Mouse (Mus musculus) thymus, postnatal 36 days (tissue): Measurements from ENCODE around the gene Naa15.
"Not testable (repeated sequence)": the region's sequence is repeated elsewhere in the genome, so short reads cannot be mapped to it uniquely, and the experiment has no call there.

Experiments used
- DNase-seq, 2 experiments: peaks; one replicate each; pipeline ENCODE4 v3.0.0; 2022; ENCODE audit warnings: mixed read lengths in 2 of 2

Gene Naa15

DNA sequence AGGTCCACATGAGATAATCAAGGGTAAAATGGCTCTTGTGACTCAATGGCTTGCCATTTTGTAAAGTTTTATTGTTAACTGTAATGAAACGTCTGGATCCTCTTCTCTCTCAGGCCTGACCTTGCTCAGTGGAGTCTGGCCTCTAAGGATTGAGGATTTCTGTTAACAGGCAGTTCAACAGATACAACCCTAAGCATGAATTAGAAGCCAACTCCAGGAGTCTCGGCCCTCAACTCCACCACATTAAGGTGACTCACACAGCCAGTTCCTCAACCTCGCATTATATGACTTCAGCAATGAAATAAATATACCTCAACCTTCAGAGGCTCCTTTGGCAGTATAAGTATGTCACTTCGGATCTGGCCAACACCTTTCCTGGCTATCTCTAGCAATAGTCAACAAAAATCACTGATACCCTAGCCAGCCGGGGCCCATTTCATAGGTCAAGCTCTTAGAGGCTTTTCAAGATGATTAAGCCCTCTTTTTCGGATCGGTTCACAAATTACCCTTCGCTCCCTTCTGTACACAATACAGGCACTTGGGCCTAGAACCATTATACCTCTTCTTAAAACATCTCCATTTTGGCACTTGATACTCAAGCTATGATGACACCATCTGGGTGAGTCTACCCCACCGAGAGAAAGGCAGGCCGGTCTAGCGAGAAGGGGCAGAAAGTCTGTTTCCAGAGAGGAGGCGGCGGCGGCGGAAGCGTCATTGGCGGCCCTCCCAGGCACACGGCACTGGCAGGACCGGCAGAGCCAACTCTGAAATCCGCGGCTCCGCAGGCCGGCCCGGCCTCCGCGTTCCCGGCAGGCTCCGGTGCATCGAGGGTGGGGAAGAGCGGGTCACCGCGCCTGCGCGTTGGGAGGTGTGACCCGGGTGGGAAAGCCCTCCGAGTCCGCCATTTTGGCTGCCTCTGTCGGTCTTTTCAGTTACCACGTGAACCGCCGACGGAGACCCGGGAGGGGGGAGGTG lies at the start of gene Naa15:
TSS of gene Naa15 (plus strand) at position 51 of the 975 bp plus-strand sequence.
- DNase-seq: peak; percentile 95 to 97

DNA sequence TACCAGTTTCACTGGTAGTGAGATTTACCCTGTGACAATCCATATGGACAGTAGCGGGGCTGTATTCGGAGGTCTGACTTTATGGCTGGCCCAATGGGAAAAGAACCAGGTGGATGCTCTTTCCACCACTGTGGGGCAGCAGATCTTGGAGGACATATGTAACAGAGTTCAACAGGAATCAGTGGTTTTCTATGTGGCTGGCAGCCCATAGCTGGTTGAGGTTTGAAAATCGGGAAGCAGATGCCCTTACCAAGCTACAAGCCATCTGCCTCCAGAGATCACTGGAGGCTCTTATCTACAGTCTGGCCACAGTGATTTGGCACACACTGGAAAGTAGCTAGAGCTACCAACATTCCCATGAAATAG lies 49.4 kb upstream of the Naa15 start:
- no peak for DNase-seq

DNA sequence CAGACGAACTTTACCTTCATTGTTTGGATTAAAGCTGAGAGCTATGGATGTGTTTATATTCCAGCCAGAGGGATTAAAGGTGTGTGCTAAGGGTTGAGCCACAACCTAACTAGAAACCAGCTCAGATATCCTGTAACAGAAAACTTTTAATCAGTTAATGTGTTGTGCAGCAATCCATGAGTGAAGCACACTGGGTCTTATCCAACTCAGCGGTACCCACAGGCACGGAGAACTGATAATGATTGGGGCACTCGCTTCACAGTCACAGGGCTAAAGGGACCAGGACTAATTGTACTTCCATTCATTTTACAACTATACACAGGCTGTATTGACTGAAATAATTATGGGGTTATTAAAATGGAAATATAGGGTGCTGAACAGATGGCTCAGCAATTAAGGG lies 48.0 kb upstream of the Naa15 start:
- DNase-seq: no peak

DNA sequence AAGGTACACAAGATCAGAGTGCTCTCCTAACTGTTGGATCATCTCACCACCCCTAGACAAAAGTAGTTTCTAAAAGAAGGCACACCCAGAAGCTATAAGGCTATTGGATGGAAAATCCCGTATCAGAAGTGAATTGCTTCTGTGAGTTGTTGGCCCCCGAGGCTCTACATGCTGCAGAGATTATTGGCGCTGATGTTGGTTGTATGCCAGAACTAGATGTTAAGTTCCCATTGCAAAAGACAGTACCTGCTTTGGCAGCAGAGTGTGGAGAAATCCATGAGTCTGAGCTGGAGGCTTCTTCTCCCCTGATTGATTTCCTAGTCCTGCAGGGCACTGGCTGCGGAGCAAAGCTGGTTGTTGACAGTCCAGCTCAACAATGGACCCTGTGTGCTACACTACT lies 46.9 kb upstream of the Naa15 start:
- no peak for DNase-seq

DNA sequence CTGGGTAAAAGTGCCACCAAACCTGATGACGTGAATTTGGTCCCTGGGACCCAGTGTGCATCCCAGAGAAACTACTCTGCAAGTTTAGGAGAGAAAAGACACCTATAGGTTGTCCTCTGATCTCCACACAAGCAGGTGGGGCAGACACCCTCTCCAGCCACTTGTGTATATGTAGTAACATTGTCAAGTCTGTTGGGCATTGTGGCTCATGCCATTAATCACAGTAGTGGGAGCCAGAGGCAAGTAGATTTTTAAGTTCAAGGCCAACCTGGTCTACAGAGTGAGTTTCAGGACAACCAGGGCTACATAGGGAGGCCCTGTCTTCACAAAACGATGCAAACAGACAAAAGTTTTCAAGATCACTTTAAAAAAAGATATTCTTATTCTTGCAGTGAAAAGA lies 43.1 kb upstream of the Naa15 start:
- no peak for DNase-seq

DNA sequence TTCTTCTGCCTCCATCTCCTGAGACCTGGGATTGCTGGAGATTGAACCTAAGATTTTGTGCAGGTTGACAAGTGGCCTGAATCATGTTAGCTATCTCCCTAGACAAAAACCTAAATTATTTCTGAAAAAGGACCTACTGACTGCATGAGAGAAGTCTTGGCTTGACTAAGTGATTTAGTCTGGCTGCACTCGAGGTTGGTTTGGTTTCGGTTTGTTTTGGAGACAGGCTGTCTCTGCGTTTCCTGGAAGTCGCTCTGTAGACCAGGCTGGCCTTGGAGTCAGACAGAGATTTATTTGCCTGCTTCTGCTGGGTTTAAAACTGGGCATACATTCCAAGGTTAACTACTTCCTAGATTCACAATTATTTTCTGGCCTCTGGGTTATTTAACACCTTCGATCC lies 42.1 kb upstream of the Naa15 start:
- no peak for DNase-seq

DNA sequence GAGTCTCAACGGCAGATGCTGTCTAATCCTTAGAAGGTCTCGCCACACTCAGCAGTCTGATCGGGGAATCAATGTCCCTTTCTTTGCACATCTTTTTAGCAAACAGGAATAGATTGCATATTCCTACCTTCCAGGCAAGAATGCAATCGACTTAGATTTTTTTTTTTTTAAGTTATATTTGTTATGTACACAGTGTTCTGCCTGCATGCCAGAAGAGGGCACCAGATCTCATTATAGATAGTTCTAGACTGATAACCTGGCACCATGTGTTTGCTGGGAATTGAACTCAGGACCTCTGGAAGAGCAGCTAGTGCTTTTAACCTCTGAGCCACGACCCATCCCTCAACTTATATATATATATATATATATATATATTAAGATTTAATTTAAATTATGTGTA lies 41.4 kb upstream of the Naa15 start:
- no peak for DNase-seq

DNA sequence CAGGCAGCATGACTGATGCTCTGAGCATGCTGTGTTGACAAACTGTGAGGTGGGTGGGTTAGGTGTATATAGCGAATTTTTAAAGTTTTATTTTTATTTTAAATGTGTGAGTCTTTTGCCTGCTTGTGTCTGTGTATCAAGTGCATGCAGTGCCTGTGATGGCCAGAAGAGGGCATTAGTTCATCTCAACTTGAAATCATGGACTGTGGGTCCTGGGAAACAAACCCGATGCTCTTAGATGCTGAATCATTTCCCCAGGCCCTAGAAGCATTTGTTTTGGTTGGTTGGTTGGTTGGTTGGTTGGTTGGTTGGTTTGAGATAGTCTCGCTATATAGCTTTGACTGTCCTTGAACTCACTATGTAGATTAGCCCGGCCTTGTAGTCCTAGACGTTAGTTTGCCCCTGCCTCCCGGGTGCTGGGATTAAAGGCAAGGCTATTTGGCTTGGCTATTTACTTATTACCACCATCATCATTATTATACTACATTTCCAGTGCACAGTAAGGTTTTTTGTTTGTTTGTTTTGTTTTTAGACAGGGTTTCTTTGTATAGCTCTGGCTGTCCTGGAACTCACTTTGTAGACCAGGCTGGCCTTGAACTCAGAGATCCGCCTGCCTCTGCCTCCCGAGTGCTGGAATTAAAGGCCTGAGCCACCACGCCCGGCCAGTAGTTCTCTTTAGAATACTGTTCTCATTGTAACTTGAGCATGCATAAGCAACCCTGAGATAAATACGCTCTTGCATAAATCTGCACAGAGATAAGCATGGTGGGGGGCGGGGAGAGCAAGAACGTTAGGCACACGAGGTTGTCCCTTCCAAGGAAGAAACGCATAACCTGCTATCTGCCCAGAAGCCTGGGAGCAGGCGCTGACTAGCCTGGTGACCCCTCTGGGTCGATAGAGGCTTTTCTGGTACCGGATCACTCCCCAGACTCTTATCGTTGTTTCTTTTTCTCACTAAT lies 39.4 kb upstream of the Naa15 start:
- DNase-seq: peak; percentile 43 to 57

DNA sequence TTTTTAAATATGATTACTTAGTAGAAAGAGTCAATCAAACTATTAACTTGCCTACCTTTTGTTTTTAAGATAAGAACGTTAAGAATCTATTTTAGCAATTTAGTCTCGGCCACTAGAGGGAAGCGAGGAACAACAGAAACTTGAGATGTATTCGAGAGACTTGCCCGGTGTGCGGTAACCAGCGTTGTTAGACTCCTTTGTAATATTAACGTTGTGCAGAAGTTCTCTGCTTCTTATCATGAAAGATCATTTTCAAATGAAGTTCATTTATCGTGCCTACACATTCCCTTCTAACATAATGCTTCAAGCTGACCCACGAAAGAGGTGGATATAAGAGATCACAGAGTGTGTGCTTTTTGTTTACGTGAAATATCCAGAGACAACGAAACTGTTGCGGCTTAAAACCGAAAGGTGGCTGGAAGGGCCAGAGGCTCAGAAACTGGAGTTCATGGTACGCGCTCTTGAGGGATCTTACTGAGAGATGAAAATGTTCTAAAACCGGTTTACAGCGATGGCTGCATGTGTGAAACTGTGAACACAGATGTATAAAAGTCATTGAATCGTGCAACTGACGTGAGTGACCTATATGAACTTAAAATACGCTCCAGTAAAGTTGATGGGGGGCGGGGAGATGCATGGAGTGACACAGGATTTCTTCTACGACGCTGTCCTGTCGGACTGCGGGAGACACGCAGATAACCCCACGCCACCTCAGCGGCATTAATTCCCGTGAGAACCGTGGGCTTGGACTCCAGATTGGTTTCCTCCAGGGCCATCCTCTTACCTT lies 36.9 kb upstream of the Naa15 start:
- peak in 1 of 2 experiments; percentile 9 for DNase-seq

DNA sequence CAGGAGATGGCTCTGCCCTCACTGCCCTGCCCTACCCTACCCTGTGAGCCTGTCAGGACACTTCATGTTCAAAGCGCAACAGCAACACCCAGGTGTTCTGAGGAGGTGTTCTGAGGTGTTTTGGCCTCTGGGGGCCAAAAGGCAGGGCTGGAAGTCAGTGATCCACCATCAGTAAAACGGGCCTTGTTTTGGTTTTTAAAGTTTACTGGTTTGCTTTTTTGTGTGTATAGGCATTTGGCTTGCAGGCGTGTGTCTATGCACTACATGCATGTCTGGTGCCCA lies 36.3 kb upstream of the Naa15 start:
- no peak for DNase-seq

DNA sequence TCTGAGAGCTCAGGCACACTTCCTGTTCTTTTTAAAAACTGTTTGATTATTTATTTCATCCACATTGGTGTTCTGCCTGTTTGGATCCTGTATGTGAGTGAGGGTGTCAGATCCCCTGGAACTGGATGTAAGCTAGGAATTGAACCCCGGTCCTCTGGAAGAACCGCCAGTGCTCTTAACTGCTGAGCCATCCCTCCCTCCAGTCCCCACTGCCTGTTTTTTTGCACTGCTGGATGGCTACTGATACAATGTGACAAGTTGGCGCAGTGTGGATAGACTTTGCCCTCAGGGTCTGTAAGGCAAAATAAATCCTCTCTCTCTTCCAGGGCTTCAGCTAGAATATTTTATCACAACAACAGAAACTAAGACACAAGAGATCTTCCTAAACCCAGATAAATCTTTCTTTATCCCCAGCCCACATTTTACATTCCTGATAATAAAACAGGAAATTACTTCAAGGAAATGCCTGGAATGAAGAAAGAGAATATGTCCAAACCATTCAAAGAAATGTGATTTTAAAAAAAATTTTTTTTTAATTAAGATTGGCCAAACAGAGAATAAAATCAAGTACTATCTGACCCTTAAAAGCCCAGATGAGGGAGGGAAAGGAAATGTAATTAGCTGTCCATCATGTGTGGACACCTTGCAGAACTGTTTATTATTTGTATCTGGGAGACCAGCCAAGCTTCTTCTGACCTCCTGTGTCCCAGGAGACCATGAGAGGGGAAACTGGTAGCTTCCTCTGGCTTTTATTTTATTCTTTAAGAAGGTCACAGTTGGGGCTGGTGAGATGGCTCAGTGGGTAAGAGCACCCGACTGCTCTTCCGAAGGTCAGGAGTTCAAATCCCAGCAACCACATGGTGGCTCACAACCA lies 34.9 kb upstream of the Naa15 start:
- no peak for DNase-seq

DNA sequence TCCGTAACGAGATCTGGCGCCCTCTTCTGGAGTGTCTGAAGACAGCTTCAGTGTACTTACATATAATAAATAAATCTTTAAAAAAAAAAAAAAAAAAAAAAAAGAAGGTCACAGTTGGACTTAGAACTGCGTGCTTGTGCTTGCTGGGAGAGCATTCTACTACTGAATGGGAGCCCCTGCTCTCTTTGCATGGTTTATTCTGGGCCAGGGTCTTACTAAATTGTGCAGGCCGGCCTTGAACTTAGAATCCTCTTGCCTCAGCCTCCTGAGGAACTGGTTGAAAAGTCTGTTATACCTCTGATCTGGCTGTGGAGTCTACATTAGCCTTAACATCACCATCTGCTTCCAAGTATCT lies 34.3 kb upstream of the Naa15 start:
- no peak for DNase-seq

DNA sequence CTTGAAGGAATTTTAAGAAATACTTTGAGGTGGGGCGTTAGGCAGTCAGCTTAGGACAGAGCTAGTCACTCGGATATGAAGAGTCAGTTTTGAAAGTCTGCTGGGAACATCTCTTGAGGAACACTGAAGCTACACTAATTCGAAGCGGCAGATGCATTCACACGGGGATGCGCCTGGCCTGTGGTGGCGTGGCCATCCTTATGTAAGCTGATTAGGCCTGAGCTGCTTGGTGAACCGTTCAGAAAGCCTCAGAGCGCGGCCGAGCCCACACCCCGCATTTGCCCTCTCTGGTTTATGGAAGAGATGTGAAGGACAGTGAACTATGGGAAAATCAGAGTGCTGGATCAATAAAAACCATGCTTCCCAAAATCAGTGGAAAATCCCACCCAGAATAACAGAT lies 31.5 kb upstream of the Naa15 start:
- no peak for DNase-seq

DNA sequence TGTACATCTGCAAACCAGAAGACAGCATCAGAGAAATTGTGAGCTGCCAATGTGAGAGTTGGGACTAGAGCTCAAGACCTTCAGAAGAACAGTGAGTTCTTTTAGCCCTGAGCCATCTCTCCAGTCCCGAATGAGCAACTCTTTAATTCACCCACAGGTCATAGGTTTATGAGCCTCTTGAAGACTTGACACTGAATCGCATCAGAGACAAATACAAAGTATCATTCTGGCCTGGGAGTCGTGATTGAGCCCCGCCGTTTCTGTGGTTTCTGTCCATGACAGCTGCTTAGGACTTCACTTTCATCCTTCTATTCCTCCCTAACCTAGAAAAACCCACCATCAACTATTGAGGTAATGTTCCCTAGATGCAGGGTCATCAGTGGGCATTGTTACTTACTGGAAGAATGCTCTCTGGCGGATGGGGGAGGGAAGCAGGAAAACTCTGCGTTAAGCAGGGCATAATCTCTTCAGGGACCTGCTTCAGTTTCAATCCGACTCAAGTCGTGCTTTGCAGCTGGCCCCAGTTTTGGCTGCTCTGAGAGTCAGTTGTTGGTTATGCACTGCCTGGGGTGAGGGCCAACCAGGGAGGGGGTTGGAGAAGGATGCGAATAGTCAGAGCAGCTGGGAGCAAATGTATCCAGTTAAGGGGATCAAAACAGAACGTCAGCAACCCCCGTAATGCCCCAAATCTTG lies 28.4 kb upstream of the Naa15 start:
- DNase-seq: no peak

DNA sequence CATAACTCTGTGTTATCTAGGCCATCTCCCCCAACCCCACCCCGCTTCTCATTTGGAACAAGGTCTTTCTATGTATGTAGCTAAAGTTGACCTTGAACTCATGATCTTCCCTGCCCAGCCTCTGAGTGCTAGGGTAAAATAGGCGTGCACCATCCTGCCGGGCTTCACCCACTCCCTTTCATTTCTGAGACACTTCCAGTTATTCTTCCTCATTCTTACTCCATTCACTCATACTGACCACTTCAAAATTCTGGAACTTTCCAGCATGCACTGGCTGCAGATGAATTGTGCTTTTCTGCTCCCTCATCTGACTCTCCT lies 27.9 kb upstream of the Naa15 start:
- DNase-seq: no peak

DNA sequence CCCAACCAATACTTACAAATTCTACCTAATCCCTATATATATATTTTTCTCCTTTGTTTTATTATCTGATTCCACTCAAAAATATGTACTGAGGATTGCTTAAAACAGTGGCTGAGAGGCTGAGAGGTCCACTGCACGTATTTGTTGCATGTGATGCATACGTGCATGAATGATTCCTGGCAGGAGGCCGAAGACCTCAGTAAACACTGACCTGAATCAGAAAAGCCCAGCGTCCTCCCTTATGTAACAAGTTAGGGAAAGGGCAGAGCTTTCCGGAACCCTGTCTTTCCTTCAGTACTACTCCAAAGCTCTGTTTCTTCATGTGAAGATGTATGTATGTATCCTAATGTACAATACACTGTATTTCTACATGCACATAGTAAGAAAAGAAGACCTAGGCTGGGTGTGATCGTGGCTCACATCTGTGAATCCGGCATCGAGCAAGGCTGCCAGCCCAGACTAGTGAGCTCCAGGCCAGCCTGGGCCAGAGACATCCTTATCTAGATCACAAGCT lies 27.0 kb upstream of the Naa15 start:
- no peak for DNase-seq

DNA sequence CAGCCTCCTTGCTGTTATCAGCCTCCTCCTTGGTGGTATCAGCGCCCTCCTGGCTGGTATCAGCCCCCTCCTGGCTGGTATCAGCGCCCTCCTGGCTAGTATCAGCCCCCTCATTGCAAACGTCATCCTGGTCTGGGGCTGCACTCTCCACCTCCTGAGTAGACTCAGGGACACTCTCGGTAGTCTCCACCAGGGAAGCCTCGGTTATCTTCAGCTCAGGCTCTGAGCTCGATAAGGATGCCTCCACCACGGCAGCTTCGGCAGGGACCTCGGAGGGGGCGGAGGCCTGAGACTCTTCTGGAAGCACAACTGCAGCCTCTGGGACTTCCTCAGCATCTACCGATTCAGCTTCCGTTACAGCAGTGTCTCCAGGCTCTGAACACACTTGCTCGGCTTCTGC lies 26.0 kb upstream of the Naa15 start:
- DNase-seq: no peak

DNA sequence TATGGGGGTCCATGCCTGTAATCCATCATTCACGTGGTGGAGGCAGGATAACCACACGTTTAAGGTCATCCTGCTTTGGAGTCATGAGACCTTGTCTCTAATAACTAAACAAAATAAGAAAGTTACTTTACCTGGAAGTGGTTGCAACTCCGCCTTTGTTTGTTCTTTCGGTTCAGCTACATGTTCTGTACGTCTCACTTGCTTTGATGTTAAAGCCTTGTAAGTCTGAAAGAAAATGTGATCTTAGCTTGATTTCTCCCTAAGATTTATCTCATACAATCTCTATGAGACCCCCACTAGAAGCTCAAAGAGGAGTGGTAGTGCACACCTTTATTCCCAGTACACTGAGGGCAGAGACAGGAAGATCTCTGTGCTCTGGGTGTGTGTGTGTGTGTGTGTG lies 23.9 kb upstream of the Naa15 start:
- DNase-seq: no peak

DNA sequence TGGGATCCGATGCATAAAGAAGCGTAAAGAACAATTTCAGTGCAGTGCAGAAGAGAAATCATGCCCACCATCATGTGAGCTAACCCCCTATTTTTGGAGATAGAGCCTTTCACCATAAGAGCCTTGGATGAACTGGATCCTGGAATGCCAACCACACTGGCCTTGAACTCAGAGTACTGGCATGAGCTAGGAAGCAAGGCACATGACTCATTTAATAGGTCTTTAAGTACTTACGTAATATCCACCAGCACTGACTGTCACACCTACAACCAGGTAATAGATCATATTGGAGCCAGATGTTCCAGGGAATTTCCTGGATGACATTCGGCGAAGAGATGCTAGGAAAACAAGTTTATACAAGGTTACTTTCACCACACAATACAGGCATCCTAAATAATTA lies 23.4 kb upstream of the Naa15 start:
- no peak for DNase-seq

DNA sequence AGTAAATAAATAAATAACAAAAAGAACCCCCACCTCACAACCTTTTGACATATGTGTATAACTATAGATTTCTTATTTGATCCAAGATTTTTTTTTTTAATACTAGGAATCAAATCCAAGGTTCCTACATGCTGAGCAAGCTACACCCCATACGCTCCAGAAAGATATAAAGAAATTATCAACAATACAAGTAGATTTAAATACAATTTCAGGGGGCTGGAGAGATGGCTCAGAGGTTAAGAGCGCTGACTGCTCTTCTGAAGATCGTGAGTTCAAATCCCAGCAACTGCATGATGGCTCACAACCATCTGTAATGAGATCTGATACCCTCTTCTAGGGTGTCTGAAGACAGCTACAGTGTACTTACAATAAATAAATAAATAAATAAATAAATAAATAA lies 21.9 kb upstream of the Naa15 start:
- not testable (repeated sequence) for DNase-seq

DNA sequence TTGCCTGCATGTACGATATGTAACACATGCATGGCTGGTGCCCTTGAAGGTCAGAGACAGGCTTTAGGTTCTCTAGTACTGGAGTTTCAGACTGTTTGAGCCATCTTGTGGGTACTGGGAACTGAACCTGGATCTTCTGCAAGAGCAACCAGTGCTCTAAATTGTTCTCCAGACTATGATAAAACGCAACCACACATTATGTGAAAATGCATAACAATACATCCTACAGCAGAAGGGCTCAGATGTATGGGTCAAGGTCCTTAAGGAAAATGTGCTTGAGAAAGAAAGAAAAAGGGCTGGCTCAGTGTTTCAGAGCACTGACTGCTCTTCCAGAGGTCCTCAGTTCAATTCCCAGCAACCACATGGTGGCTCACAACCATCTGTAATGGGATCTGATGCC lies 21.3 kb upstream of the Naa15 start:
- no peak for DNase-seq

DNA sequence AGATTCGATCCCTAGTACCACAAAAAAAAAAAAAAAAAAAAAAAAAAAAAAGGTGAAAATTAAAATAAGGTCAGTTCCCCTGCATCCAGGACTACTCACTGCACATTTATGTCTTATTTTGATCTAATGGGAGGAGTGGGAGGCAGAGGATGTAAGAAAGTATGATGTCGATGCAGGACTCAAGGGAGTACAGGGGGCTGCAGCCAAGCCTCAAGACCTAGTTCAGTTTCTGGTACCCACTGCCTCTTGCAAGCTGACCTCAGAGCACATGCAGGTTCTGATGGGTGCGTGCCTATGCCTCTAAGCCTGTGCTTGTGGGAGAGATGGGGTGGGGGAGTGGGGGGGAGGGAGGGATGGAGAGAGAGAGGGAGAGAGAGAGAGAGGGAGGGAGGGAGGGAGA lies 20.1 kb upstream of the Naa15 start:
- no peak for DNase-seq
